Mouse (Mus musculus) midbrain, embryonic 10.5 days (tissue): ENCODE data around the gene Kitl. TPM values are rescaled to one million over a fixed set of nuclear protein-coding genes. Genes with fewer than 3 reads are reported as not detected.
A peak's percentile ranks its signal among the peaks of the same experiment; 100 is the strongest.

Experiments
- DNase-seq: peaks from one replicate; pipeline ENCODE4 v3.0.0-alpha.2; 2017; ENCODE audit warnings: low spot score
- H3K27ac ChIP-seq: fragments of 300-500 bp; sonication (generic); replicated peaks from 2 replicates; pipeline ENCODE4 v1.5.1; 2016; ENCODE audit warnings: mild to moderate bottlenecking
- H3K27me3 ChIP-seq: fragments of 300-500 bp; sonication (generic); 2 replicates; pipeline ENCODE4 v1.6.1; 2016; ENCODE audit warnings: low read depth, mild to moderate bottlenecking; ENCODE audit not compliant: poor library complexity, severe bottlenecking
- H3K36me3 ChIP-seq: fragments of 300-500 bp; sonication (generic); 2 replicates; pipeline ENCODE4 v1.6.1; 2016; ENCODE audit warnings: mild to moderate bottlenecking, moderate library complexity
- H3K4me1 ChIP-seq: fragments of 300-500 bp; sonication (generic); 2 replicates; pipeline ENCODE4 v1.6.1; 2016
- H3K4me3 ChIP-seq: fragments of 300-500 bp; sonication (generic); 2 replicates; pipeline ENCODE4 v1.5.1; 2016; ENCODE audit warnings: mild to moderate bottlenecking, moderate library complexity
- H3K9me3 ChIP-seq: fragments of 300-500 bp; sonication (generic); replicated peaks from 2 replicates; pipeline ENCODE4 v1.6.1; 2016; ENCODE audit warnings: mild to moderate bottlenecking
- WGBS: fragments of 180-500 bp; shearing (Covaris S2); methylation state at CpG from one replicate; pipeline ENCODE4 v1.1.7; 2016; 5-methylcytosine and 5-hydroxymethylcytosine counted together
- polyA plus RNA-seq: library from polyadenylated mRNA; unstranded; fragments of >200 nt; fragmentation: Nextera tagmentation; extraction: Ambion mirVana; gene quantifications from 2 replicates; pipeline ENCODE4 v1.2.1, GENCODE M21; 2016

Gene Kitl
- polyA plus RNA-seq, 1 experiment from 2014 or later, result 11.9 TPM

DNA sequence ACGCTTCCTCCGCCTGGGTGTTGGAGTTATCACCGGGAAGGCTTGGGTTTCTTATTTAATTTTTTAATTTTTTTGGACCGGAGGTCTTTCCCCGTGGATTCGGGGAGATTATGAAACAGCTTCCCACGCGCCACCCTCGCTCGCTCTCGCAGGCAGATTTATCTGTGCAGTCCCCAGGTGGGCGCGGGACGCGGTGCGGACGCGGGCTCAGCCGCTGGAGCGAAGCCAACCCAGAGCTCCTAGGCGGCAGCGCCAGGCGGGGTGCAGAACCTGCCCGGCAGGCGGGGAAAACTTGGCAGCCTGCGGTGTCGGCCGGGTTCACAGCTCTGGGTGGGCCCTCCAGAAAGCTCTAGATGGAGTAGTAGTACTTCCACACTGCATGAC, 888 bp downstream of the Kitl start:
- under 1% methylated on average over 28 of the region's 28 CpGs for WGBS
- H3K9me3 ChIP-seq, result no peaks in the 10 kb centered on the region
- peak overlapping the region; percentile 72 for H3K4me3 ChIP-seq
- peak; percentile 57 for DNase-seq
- H3K36me3 ChIP-seq, result no peaks in the 10 kb centered on the region
- H3K27ac ChIP-seq, result peak overlapping the region; percentile 71
- H3K4me1 ChIP-seq, result peaks cover 40% of the 10 kb centered on the region
- peaks cover 94% of the 10 kb centered on the region for H3K27me3 ChIP-seq

DNA sequence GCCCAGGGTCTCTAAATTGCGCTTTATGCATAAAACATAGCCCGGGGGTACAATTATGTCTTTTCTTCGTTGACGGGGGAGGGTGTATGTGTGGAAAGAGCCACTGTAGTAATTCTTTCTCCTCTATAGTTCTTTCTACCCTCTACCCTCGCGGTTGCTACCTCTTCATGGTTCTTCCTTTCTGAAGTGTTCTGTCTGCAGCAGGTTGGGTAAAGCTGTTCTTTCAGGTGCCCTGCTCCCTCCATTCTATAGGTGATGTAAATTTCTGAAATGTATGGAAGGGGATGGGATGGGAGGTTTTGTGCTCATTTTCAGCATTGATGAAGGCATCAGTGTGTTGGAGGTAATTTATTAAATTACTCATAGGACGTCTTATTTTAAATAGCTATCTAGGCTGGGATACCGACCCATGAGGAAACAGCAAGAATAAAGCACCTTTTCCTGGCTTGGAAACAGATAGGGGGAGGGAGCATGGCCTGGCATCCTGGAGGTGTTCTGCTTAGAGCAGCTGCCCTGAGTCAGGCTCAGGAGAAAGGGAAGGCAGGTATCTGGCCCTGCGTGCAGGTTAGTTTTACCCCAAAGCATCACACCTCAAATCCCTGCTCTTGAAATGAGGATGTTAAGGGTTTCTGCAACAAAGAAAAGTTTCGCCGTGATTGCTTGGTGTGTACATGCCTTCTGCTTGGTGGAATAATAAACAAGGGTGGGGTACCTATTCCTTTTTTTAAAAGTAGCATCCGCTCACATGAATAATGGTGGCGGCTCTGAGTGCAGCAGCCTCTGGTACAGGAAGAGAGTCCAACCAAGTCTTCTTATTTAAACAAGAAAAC, 1.7 kb downstream of the Kitl start:
- peaks cover 48% of the 10 kb centered on the region for H3K4me1 ChIP-seq
- H3K9me3 ChIP-seq, result no peaks in the 10 kb centered on the region
- 21% methylated on average over 13 of the region's 13 CpGs for WGBS
- H3K4me3 ChIP-seq, result peak overlapping the region; percentile 72
- peak; percentile 27 for DNase-seq
- no peaks in the 10 kb centered on the region for H3K36me3 ChIP-seq
- no peak overlapping the region for H3K27ac ChIP-seq
- H3K27me3 ChIP-seq, result peaks cover 97% of the 10 kb centered on the region

DNA sequence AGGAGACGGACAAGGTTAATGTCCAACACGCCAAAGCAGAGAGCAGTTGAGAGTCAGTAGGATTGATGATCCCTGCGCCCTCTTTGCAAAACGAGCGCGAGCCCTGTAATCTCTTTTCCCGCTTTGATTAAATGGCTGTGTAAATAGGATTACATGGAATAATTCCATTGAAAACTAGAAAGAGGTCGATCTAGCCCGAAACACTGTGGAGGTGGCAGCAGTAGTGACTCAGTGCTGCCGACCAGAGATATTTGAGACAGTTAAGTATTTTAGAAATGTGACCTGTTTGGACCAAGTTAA, 2.3 kb downstream of the Kitl start:
- H3K27me3 ChIP-seq, result peaks cover 100% of the 10 kb centered on the region
- H3K27ac ChIP-seq, result no peak overlapping the region
- WGBS, result 2% methylated on average over 10 of the region's 10 CpGs
- peak; percentile 41 for DNase-seq
- peaks cover 54% of the 10 kb centered on the region for H3K4me1 ChIP-seq
- H3K4me3 ChIP-seq, result peak overlapping the region; percentile 72
- H3K36me3 ChIP-seq, result no peaks in the 10 kb centered on the region
- H3K9me3 ChIP-seq, result no peaks in the 10 kb centered on the region

DNA sequence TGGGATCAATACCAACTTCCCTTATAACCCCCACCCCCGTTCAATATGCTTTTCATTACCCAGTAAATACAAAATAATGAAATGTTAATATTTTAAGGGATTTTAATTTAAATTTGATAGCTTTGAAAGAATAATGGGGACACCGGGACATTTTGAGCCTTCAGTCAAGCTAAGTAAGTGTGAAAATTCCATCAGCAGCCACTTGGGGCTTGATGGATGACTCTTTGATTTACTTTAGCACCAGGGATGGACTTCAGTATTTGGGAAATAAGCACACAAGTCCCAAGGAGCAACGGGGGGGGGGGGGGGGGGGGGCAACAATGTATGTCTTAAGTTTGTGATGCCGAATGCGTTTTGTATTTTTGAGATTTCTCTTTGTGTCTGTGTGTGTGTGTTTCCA, 3.1 kb downstream of the Kitl start:
- H3K36me3 ChIP-seq, result no peaks in the 10 kb centered on the region
- H3K9me3 ChIP-seq, result no peaks in the 10 kb centered on the region
- no peak overlapping the region for H3K27ac ChIP-seq
- H3K27me3 ChIP-seq, result peaks cover 100% of the 10 kb centered on the region
- no peak overlapping the region for H3K4me3 ChIP-seq
- peaks cover 59% of the 10 kb centered on the region for H3K4me1 ChIP-seq
- 38% methylated on average over 5 of the region's 5 CpGs for WGBS
- no peak for DNase-seq

DNA sequence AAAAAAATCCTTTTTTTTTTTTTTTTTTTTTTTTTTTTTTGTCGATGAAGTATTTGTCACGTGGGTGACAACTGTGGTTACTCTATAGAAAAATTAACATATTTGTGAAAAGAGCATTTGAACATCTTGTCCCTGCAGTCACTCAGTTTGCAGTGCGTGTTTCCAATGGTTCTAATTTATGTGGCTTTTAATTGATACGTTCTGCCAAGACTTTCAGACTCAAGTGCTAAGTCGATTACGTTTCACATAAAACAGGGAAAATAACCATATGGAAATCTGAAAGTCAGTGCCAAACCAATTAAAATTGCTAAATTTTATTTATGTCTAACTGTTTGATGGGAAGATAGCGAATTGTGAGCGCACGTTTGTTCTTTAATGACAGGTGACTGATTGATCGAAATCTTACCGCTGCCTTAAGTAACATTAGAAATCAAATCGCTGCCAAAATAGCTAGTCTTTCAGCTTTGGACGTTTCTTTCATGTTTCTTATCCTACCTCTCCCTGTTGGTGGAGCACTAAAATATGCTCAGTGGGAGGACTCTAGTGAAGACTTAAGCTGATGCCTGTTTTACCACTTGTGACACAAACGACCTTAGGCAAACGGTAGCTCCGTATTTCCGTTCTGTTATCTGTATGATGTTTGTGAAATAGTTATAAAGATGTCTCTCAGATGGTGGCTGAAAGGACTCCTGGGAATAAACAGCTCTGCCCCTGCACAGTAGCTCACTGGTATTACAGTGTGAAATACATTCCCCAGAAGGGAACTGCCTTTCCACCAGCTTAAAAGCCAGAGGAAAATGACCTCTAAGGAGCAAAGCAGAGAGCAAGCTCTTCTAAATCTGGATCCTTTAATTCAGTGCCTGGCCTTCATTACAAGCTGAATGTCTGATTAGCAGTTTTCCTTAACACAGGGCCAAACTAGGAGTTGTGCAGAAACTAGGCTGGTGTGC, 4.1 kb downstream of the Kitl start:
- 76% methylated on average over 17 of the region's 17 CpGs for WGBS
- no peak overlapping the region for H3K27ac ChIP-seq
- H3K27me3 ChIP-seq, result peaks cover 100% of the 10 kb centered on the region

DNA sequence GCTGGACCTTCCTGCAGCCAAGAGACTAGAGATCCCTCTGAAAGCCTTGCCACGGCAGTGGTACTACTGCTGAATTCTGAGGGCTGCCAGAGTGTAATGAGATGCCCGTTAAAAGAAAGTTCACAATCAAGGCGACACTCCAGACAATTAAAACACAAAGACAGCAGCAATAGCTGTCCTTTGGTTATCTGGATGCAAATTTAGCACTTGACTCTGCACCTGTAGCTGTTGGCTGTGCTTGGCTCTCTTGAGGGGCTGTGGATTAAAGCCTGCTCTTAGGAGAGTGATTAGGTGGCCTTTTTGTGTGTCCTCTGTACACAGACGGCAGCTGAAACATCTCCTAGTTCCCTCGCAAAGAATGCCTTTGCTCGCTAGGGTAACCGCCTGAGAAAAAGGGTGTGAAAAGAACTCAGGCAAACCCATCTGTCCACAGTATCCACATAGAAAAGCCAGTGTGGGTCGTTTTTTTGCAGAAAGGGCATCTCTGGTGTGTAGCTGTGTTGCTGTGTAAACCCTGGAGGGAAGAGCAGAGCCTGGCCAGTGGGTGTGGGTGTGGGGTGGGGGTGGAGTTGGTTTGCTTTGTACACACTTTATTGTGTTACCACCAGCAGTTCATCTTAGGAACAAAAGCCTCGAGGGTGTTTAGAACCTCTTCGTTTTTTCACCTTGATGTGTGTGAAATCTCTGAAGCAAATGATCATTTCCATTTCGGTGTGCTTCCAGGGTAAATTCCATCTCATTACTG, 6.8 kb downstream of the Kitl start:
- H3K27me3 ChIP-seq, result peaks cover 99% of the 10 kb centered on the region
- peaks cover 36% of the 10 kb centered on the region for H3K4me1 ChIP-seq
- no peaks in the 10 kb centered on the region for H3K36me3 ChIP-seq
- WGBS, result 36% methylated on average over 11 of the region's 11 CpGs
- no peak overlapping the region for H3K4me3 ChIP-seq
- DNase-seq, result peak; percentile 30
- H3K9me3 ChIP-seq, result no peaks in the 10 kb centered on the region
- H3K27ac ChIP-seq, result no peak overlapping the region

More for the DNA sequence above, 4.1 kb downstream of the Kitl start:
- H3K36me3 ChIP-seq, result no peaks in the 10 kb centered on the region
- DNase-seq, result no peak
- no peaks in the 10 kb centered on the region for H3K9me3 ChIP-seq
- H3K4me3 ChIP-seq, result no peak overlapping the region
- H3K4me1 ChIP-seq, result peaks cover 56% of the 10 kb centered on the region

DNA sequence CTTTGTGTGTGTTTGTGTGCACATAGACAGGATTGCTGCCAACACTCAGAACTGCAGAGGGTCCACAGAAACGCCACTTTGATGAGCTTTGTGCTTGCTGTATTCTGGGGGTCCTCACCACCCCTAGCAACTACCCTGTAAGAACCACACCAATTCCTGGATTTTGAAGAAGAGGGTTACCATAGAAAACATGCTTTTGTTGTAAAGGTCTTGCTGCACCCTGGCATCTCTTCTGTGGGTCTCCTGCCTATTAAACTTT, 7.3 kb downstream of the Kitl start:
- no peak overlapping the region for H3K4me3 ChIP-seq
- H3K27me3 ChIP-seq, result peaks cover 99% of the 10 kb centered on the region
- H3K36me3 ChIP-seq, result no peaks in the 10 kb centered on the region
- peaks cover 31% of the 10 kb centered on the region for H3K4me1 ChIP-seq
- H3K27ac ChIP-seq, result no peak overlapping the region
- DNase-seq, result peak; percentile 11
- H3K9me3 ChIP-seq, result no peaks in the 10 kb centered on the region
- WGBS, result 55% methylated on average over 1 of the region's 1 CpGs

DNA sequence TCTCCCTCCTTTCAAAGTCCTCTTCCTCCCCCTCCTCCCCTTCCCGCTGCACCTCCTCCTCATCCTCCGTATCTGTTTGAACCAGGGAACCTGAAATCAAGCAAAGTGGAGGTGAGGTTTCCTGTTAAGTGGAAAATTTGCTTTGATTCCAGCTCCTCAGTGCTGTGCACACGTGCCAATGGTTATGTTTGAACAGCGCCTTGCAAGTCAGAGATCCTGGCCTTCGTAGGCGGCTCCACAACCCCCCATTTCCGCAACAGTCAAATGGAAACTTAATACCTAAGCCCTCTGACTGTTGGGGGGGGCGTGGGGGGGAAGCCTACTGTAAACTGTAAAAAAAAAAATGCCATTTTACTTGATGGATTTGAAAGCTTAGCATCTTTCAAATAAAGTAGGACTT, 10.2 kb downstream of the Kitl start:
- WGBS, result 64% methylated on average over 8 of the region's 8 CpGs
- H3K27me3 ChIP-seq, result peaks cover 99% of the 10 kb centered on the region
- peaks cover 19% of the 10 kb centered on the region for H3K4me1 ChIP-seq

DNA sequence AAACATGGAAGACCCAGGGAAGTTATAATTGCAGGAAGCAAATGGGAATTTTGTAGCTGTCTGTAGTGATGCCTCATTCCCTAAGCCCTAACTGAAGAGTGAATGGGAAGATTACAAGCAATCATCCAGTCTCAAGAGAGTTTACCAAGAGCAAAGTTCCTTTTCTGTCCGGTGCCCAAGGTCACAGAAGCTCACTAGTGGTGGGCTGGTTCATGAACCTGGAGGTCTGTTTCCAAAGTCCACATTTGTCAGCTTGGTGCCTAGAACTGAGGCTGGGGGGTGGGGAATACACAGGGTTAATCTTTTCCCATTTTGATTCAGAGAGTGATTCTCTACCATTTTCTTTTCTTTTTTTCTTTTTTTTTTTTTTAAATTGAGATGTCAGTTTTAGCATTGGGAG, 11.3 kb downstream of the Kitl start:
- H3K27ac ChIP-seq, result no peak overlapping the region
- H3K4me1 ChIP-seq, result peaks cover 25% of the 10 kb centered on the region
- H3K4me3 ChIP-seq, result no peak overlapping the region
- H3K9me3 ChIP-seq, result no peaks in the 10 kb centered on the region
- DNase-seq, result no peak
- no peaks in the 10 kb centered on the region for H3K36me3 ChIP-seq
- peaks cover 99% of the 10 kb centered on the region for H3K27me3 ChIP-seq
- 74% methylated on average over 1 of the region's 1 CpGs for WGBS

More for the DNA sequence above, 10.2 kb downstream of the Kitl start:
- Histone ChIP-seq H3K9me3 (no peaks in the 10 kb centered on the region), H3K4me3 (no peak overlapping the region), H3K27ac (no peak overlapping the region), H3K36me3 (no peaks in the 10 kb centered on the region)
- no peak for DNase-seq

DNA sequence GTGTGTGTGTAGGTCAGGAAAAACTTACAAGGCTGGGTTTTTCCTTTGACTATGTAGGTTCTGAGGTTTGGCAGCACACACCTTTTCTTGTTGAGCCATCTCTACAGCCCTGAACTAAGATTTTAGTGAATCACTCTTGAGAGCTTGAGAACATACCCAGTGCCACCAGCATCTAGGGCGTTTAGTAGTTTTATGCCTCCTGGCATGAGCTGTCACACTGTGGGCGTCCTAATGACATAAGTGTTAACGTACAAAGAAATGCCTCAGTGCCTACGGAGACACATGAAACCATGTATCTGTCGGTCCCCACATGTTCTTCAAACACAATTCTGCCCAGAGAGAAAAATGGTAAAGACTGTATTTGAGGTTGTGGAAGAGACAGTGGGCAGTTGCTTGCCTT, 15.0 kb downstream of the Kitl start:
- no peak for DNase-seq
- no peak overlapping the region for H3K4me3 ChIP-seq
- peaks cover 99% of the 10 kb centered on the region for H3K27me3 ChIP-seq
- peaks cover 30% of the 10 kb centered on the region for H3K4me1 ChIP-seq
- no peaks in the 10 kb centered on the region for H3K9me3 ChIP-seq
- 90% methylated on average over 5 of the region's 5 CpGs for WGBS
- no peak overlapping the region for H3K27ac ChIP-seq
- no peaks in the 10 kb centered on the region for H3K36me3 ChIP-seq

DNA sequence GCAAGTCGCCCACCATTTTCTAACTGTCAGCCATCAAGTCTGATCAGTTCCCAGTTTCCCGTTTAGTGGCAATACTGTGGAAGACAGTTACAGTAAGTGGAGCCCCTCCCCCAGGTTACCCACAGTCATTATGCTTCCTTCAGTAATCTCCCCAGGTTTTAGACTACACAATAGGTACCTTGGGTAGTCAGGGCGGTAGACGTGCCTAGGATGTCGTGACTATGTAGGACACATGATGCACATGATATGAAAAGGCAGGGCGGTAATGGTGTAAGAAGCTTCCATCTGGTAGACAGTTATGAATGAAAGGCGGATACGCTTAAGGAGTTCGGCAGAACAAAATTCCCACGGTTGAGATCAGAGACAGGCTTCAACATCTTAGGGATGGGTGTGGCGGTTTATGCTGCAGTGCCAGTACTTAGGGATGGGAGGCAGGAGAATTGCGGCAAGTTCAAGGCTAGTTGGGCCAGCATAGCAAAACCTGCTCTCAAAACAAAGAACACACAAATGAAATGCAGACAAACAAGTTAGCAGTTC, 15.6 kb downstream of the Kitl start:
- no peak for DNase-seq
- H3K27ac ChIP-seq, result no peak overlapping the region
- H3K36me3 ChIP-seq, result no peaks in the 10 kb centered on the region
- 75% methylated on average over 12 of the region's 12 CpGs for WGBS
- H3K4me3 ChIP-seq, result peak overlapping the region; percentile 34
- peaks cover 32% of the 10 kb centered on the region for H3K4me1 ChIP-seq
- peaks cover 99% of the 10 kb centered on the region for H3K27me3 ChIP-seq
- no peaks in the 10 kb centered on the region for H3K9me3 ChIP-seq

DNA sequence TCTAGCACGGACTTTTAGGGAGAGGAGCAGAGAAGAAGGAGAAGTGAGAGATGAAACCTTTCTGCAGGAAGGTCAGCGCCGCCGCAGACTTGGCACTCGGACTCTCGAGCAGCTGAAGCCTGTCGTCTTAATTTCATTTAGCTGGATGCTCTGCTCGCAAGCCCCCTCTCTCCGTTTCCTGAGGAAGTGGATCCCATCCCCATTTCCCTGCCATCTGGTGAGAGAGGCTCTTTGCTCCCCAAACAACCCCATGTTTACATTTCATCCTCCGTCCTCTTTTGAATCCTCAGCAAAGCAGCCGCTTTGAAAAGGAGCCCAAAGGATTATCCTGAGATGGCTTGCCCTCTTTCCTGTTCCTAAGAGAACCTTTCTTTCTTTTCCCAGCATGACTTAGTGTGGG, 16.2 kb downstream of the Kitl start:
- 10% methylated on average over 11 of the region's 11 CpGs for WGBS
- H3K4me1 ChIP-seq, result peaks cover 36% of the 10 kb centered on the region
- H3K27me3 ChIP-seq, result peaks cover 99% of the 10 kb centered on the region
- peak overlapping the region; percentile 34 for H3K4me3 ChIP-seq
- no peak overlapping the region; the same call in 1 of the 2 replicates for H3K27ac ChIP-seq
- no peaks in the 10 kb centered on the region for H3K36me3 ChIP-seq
- H3K9me3 ChIP-seq, result no peaks in the 10 kb centered on the region
- peak; percentile 35 for DNase-seq
